Mouse (Mus musculus) myocyte (in vitro differentiated cells): ENCODE results near the gene Itgae. TPM values are rescaled to one million over a fixed set of nuclear protein-coding genes. Genes with fewer than 3 reads are reported as not detected.

Experiments used
- H3K27me3 ChIP-seq: one replicate; pipeline ENCODE4 v1.6.1; 2011; ENCODE audit not compliant: control insufficient read depth, insufficient read depth, insufficient read length
- H3K36me3 ChIP-seq: one replicate; pipeline ENCODE4 v1.6.1; 2011; ENCODE audit not compliant: control insufficient read depth, insufficient read depth
- H3K4me2 ChIP-seq: one replicate; pipeline ENCODE4 v1.6.1; 2011; ENCODE audit warnings: low read depth, control low read depth
- H3K4me3 ChIP-seq: one replicate; pipeline ENCODE4 v1.5.1; 2011; ENCODE audit warnings: mild to moderate bottlenecking, control low read depth, moderate library complexity
- H3K79me2 ChIP-seq: one replicate; pipeline ENCODE4 v1.6.1; 2011; ENCODE audit not compliant: control insufficient read depth, insufficient read depth
- H3ac ChIP-seq: one replicate; pipeline ENCODE4 v1.6.1; 2011; ENCODE audit not compliant: control insufficient read depth, insufficient read length
- CEBPB ChIP-seq: IDR thresholded peaks from 2 replicates; pipeline ENCODE4 v1.6.1; 2011; ENCODE audit warnings: mild to moderate bottlenecking, moderate library complexity; ENCODE audit not compliant: poor library complexity, insufficient read depth, severe bottlenecking
- E2F4 ChIP-seq: IDR thresholded peaks from one replicate; pipeline ENCODE4 v1.6.1; 2011; ENCODE audit warnings: mild to moderate bottlenecking, control low read depth, moderate library complexity; ENCODE audit not compliant: insufficient read depth
- MAX ChIP-seq: IDR thresholded peaks from one replicate; pipeline ENCODE4 v1.6.1; 2011; ENCODE audit warnings: low read depth, mild to moderate bottlenecking, control low read depth
- MYOD1 ChIP-seq, 3 experiments: IDR thresholded peaks; one replicate each; pipeline ENCODE4 v1.6.1; 2011; ENCODE audit warnings: control low read depth in 2 of 3, low read depth in 2 of 3, mild to moderate bottlenecking in 2 of 3, moderate library complexity in 1 of 3; ENCODE audit not compliant: insufficient read length in 2 of 3, control insufficient read depth in 1 of 3
- MYOG ChIP-seq, 3 experiments: IDR thresholded peaks; one replicate each; pipeline ENCODE4 v1.6.1; 2011; ENCODE audit warnings: control low read depth in 2 of 3, low read depth in 2 of 3, mild to moderate bottlenecking in 2 of 3; ENCODE audit not compliant: insufficient read length in 2 of 3, control insufficient read depth in 1 of 3, insufficient read depth in 1 of 3
- POLR2A ChIP-seq: IDR thresholded peaks from one replicate; pipeline ENCODE4 v1.6.1; 2011; ENCODE audit warnings: low read depth, mild to moderate bottlenecking, control low read depth, moderate library complexity; ENCODE audit not compliant: insufficient read length
- POLR2AphosphoS2 ChIP-seq: IDR thresholded peaks from one replicate; pipeline ENCODE4 v1.6.1; 2011; ENCODE audit warnings: low read depth, control low read depth; ENCODE audit not compliant: insufficient read length
- REST ChIP-seq: IDR thresholded peaks from one replicate; pipeline ENCODE4 v1.6.1; 2011; ENCODE audit warnings: mild to moderate bottlenecking, control low read depth, moderate library complexity; ENCODE audit not compliant: insufficient read depth, insufficient read length
- SRF ChIP-seq: IDR thresholded peaks from one replicate; pipeline ENCODE4 v1.6.1; 2011; ENCODE audit warnings: low read depth; ENCODE audit not compliant: control insufficient read depth, insufficient read length
- TCF12 ChIP-seq: IDR thresholded peaks from one replicate; pipeline ENCODE4 v1.6.1; 2011; ENCODE audit warnings: mild to moderate bottlenecking, control low read depth; ENCODE audit not compliant: poor library complexity, insufficient read depth, severe bottlenecking
- TCF3 ChIP-seq: IDR thresholded peaks from one replicate; pipeline ENCODE4 v1.6.1; 2011; ENCODE audit warnings: low read depth, control low read depth; ENCODE audit not compliant: insufficient read length
- USF1 ChIP-seq: IDR thresholded peaks from one replicate; pipeline ENCODE4 v1.6.1; 2011; ENCODE audit warnings: low read depth, mild to moderate bottlenecking, control low read depth, moderate library complexity
- polyA plus RNA-seq: library from polyadenylated mRNA; unstranded; fragments of >200 nt; fragmentation: generic; extraction: Trizol; gene quantifications from one replicate; pipeline ENCODE4 v1.2.1, GENCODE M21; 2012; ENCODE audit warnings: missing spikeins

Itgae gene
- polyA plus RNA-seq, 1 experiment = 0.06 TPM

DNA sequence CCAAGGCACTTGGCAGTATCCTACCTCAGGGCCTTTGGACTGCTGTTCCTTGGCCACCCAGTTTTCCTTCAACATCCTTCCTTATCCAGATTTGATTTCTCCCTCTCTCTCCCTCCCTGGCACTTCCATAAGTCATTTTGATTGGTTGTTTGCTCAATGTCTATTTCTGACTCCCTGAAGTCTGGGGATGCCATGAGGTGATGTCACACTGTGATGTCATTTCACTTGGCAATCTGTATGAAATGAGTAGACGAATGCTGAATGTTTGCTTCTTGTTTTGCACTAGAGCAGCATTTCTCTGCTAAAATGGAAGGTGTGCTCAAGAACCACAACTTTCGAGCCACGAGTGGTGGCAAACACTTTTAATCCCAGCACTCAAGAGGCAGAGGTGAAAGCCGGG, 71.2 kb downstream of the Itgae start:
- Histone ChIP-seq H3K36me3 (no peaks in the 10 kb centered on the region), H3K79me2 (no peaks in the 10 kb centered on the region), H3K4me2 (peak overlapping the region; percentile 64), H3ac (no peak overlapping the region), H3K27me3 (no peaks in the 10 kb centered on the region), H3K4me3 (peak overlapping the region; percentile 20)
- TF ChIP-seq REST (no peak), TCF3 (no peak), MYOG (IDR thresholded peaks at IDR 0.05; ENCODE audit: control insufficient read depth in 1 of 3, insufficient read depth in 1 of 3, insufficient read length in 2 of 3, low read depth in 2 of 3) (no peak), MAX (no peak), POLR2AphosphoS2 (no peak), E2F4 (no peak), TCF12 (no peak), SRF (no peak), MYOD1 (IDR thresholded peaks at IDR 0.05; ENCODE audit: control insufficient read depth in 1 of 3, insufficient read length in 2 of 3, low read depth in 2 of 3) (no peak), USF1 (no peak), CEBPB (no peak), POLR2A (no peak)

DNA sequence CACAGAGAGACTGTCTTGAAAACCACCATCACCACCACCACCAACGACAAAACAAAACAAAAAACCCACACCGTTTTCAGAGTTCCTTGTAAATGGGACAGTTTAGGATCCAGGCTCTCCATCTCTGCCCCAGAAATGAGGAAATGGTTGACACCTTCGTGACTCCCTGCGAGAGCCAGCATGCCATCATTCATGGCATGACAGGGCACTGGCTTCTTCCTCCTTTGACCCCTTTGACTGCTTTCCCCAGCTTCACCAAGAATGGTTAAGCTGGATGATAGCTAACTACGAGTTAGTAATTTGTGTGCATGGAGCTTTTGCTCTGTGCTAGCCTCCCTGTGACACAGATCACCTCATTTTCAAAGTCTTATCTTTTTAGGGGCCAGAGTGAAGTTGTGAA, 71.9 kb downstream of the Itgae start:
- no peaks in the 10 kb centered on the region for H3K36me3 ChIP-seq
- no peak overlapping the region for H3ac ChIP-seq
- no peak for TF ChIP-seq POLR2A
- TF ChIP-seq E2F4 = no peak
- TF ChIP-seq TCF12 = no peak
- no peak for TF ChIP-seq MYOD1 (IDR thresholded peaks at IDR 0.05; ENCODE audit: control insufficient read depth in 1 of 3, insufficient read length in 2 of 3, low read depth in 2 of 3)
- no peak for TF ChIP-seq POLR2AphosphoS2
- no peak for TF ChIP-seq MAX
- TF ChIP-seq USF1 = no peak
- TF ChIP-seq MYOG (IDR thresholded peaks at IDR 0.05; ENCODE audit: control insufficient read depth in 1 of 3, insufficient read depth in 1 of 3, insufficient read length in 2 of 3, low read depth in 2 of 3) = no peak
- no peak for TF ChIP-seq REST
- TF ChIP-seq TCF3 = no peak
- no peak for TF ChIP-seq SRF
- TF ChIP-seq CEBPB = no peak
- no peak overlapping the region for H3K4me2 ChIP-seq
- no peaks in the 10 kb centered on the region for H3K27me3 ChIP-seq
- no peak overlapping the region for H3K4me3 ChIP-seq
- H3K79me2 ChIP-seq = no peaks in the 10 kb centered on the region

DNA sequence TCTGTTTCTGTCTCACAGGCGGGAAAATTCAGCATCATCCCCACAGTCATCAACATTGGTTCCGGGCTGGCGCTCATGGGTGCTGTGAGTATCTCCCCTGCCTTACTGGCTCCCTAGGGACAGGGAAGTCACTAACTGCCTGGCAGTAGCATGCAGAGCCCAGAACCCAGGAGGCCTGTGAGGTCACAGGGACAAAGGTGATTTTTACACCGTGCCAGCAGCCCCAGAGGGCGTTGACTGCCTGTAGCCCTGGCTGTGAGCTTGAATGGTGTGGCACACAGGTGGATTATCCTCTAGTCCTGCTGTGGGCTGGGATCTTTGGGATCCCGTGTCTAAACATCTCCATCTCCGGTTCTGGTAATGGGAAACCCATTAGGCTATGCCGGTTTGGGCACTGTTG, 77.7 kb downstream of the Itgae start:
- Histone ChIP-seq H3ac (no peak overlapping the region), H3K27me3 (no peaks in the 10 kb centered on the region), H3K36me3 (peaks cover 1% of the 10 kb centered on the region), H3K4me3 (no peak overlapping the region), H3K4me2 (no peak overlapping the region), H3K79me2 (peaks cover under 1% of the 10 kb centered on the region)
- TF ChIP-seq MYOG (IDR thresholded peaks at IDR 0.05; ENCODE audit: control insufficient read depth in 1 of 3, insufficient read depth in 1 of 3, insufficient read length in 2 of 3, low read depth in 2 of 3) (no peak), SRF (no peak), TCF3 (no peak), USF1 (no peak), POLR2A (no peak), MAX (no peak), CEBPB (no peak), MYOD1 (IDR thresholded peaks at IDR 0.05; ENCODE audit: control insufficient read depth in 1 of 3, insufficient read length in 2 of 3, low read depth in 2 of 3) (no peak), POLR2AphosphoS2 (no peak), E2F4 (no peak), TCF12 (no peak), REST (no peak)

DNA sequence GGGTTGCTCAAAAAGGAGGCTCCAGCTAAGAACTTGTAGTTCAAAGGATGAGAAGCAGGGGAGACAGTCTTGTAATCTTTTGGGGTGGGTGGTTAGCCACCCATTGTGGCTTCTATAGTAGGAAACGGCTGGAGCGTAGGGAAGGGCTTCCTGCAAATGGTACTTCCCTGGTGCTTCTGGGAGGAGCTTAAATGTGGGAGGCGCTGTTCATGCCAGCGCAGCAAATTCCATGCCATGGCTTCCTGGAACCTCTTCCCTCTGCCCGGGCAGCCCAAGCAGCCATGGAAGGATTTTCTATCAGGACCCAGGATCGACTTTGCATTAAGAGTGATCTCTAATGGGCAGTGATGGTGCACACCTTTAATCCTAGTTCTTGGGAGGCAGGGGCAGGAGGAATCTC, 78.2 kb downstream of the Itgae start:
- Histone ChIP-seq H3K36me3 (peaks cover 4% of the 10 kb centered on the region), H3K27me3 (no peaks in the 10 kb centered on the region), H3ac (no peak overlapping the region), H3K4me3 (no peak overlapping the region), H3K79me2 (peaks cover 5% of the 10 kb centered on the region), H3K4me2 (no peak overlapping the region)
- TF ChIP-seq USF1 = no peak
- no peak for TF ChIP-seq MYOD1 (IDR thresholded peaks at IDR 0.05; ENCODE audit: control insufficient read depth in 1 of 3, insufficient read length in 2 of 3, low read depth in 2 of 3)
- TF ChIP-seq E2F4 = no peak
- no peak for TF ChIP-seq TCF12
- TF ChIP-seq TCF3 = no peak
- TF ChIP-seq POLR2A = no peak
- no peak for TF ChIP-seq MAX
- no peak for TF ChIP-seq SRF

DNA sequence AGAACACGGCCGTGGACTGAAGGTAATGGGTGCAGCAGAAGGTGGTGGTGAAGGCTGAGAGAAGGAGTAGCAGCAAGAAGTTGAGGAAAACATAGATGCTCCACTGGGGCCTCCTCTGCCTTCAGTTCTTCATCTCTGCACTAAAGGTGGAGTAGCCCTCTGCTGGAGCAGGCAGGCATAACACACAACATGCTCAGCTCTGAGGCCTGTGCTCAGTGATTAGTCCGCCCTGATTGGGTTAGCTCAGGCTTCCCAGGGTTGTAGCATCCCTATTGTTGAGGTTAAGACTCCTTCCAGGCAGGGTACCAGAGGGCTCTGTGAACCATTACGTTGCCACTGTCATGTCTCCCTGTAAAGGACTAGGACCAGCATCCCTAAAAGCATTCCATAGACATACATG, 78.8 kb downstream of the Itgae start:
- Histone ChIP-seq H3ac (no peak overlapping the region), H3K36me3 (peaks cover 9% of the 10 kb centered on the region), H3K4me2 (no peak overlapping the region), H3K79me2 (peaks cover 12% of the 10 kb centered on the region), H3K4me3 (no peak overlapping the region), H3K27me3 (no peaks in the 10 kb centered on the region)
- TF ChIP-seq TCF12 (no peak), E2F4 (no peak), TCF3 (no peak), MAX (no peak), POLR2AphosphoS2 (no peak), REST (no peak), USF1 (no peak)
